In the genomic region with DNA sequence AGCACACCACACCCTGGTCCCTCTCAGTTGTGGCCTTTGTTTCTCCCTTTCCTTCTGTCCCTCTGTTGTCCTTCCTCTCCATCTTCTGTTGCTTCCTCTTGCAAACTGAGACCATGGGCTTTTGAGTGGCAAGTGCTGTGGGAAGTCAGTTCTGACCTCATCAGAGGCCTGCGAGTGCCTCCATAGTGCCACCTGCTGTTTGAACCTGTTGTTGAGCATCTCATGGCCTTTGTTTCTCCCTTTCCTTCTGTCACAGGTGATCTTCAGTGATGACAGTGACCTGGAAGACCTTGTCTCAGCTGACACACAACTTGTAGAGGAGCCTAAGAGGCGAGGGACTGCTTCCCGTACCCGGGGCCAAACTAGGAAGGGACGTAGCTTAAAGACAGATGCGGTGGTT, we compare ENCODE assay signal across 7 mouse cellular contexts. TPM values are rescaled to one million over a fixed set of nuclear protein-coding genes. Genes with fewer than 3 reads are reported as not detected.
DNase-seq lines count a peak whose midpoint lies in the region; ATAC-seq and TF ChIP-seq lines count a peak whose summit lies in the region.

No protein-coding gene starts in this region.

- TF ChIP-seq POLR2A in embryonic fibroblast, embryonic 13.5 days (IDR thresholded peaks at IDR 0.05; ENCODE audit: low read depth, low read length), result no peak

- no peak for TF ChIP-seq EP300 in lung, postnatal 0 days (IDR thresholded peaks at IDR 0.05)

- no peaks in the 10 kb centered on the region for H3K4me1 ChIP-seq in embryonic fibroblast, embryonic 13.5 days (ENCODE audit: control insufficient read depth, insufficient read depth, low read length)
- no peaks in the 10 kb centered on the region for H3K4me1 ChIP-seq in lung, postnatal 0 days (ENCODE audit: insufficient read depth, low read depth, low read length)

- no peaks in the 10 kb centered on the region for H3K27me3 ChIP-seq in lung, postnatal 0 days (replicated peaks; ENCODE audit: insufficient read depth, low read length)

- TF ChIP-seq CTCF in embryonic fibroblast, embryonic 13.5 days (IDR thresholded peaks at IDR 0.05; ENCODE audit: borderline replicate concordance, insufficient read depth, low read length), result peak; percentile 74; the same call in 1 of the 2 replicates
- TF ChIP-seq CTCF in lung, postnatal 0 days (IDR thresholded peaks at IDR 0.05), result peak; percentile 89

- DNase-seq in urinary bladder, postnatal 25 days (ENCODE audit: low spot score), result peak; percentile 57
- DNase-seq in urinary bladder, postnatal 10 days (ENCODE audit: low spot score), result no peak
- peak; percentile 76 for DNase-seq in adrenal gland, postnatal 10 days
- peak; percentile 76 for DNase-seq in kidney, adult 9 months
- DNase-seq in lung, postnatal 0 days (ENCODE audit: low spot score), result peak; percentile 82
- DNase-seq in skeletal muscle tissue, adult 2 months (ENCODE audit: low read depth, low spot score), result peak; percentile 40

- 88% methylated on average over 6 of the region's 6 CpGs for WGBS in lung, postnatal 0 days

- H3K4me3 ChIP-seq in embryonic fibroblast, embryonic 13.5 days (ENCODE audit: insufficient read depth, low read length), result no peak overlapping the region
- H3K4me3 ChIP-seq in lung, postnatal 0 days (ENCODE audit: low read depth, low read length), result no peak overlapping the region

- no peaks in the 10 kb centered on the region for H3K9me3 ChIP-seq in lung, postnatal 0 days (ENCODE audit: low read length)

- H3K36me3 ChIP-seq in lung, postnatal 0 days (ENCODE audit: insufficient read depth, low read length), result no peaks in the 10 kb centered on the region; the same call in 1 of the 2 replicates

- no peak overlapping the region for H3K9ac ChIP-seq in lung, postnatal 0 days (replicated peaks; ENCODE audit: low read depth)

- H3K27ac ChIP-seq in embryonic fibroblast, embryonic 13.5 days (ENCODE audit: insufficient read depth, low read length), result no peak overlapping the region
- no peak overlapping the region for H3K27ac ChIP-seq in lung, postnatal 0 days (ENCODE audit: low read length)

- H3K4me2 ChIP-seq in lung, postnatal 0 days (replicated peaks; ENCODE audit: low read depth, low read length), result no peak overlapping the region

- ATAC-seq in lung, postnatal 0 days, result peak; percentile 49; the same call in 1 of the 2 replicates

RNA-seq across cellular contexts. Expression of gene Pfdn5, which starts 9.7 kb away (rescaled TPM):
- 100 to 1,000 TPM; 342 to 354 TPM for total RNA-seq in adrenal gland, postnatal 10 days (2021)
- 239 and 257 TPM in 2 replicates for polyA plus RNA-seq in embryonic fibroblast, embryonic 13.5 days (2011; ENCODE audit: insufficient read length, low read depth, missing spikeins)
- polyA plus RNA-seq in lung, postnatal 0 days (2015; fragmentation: Nextera tagmentation; extraction: Ambion mirVana), result 457 and 467 TPM in 2 replicates

RNA-seq across cellular contexts. Expression of gene Myg1, which starts 15.2 kb away (rescaled TPM):
- 10 to 100 TPM; 50.0 to 62.5 TPM for total RNA-seq in adrenal gland, postnatal 10 days (2021)
- 35.7 and 42.8 TPM in 2 replicates for polyA plus RNA-seq in embryonic fibroblast, embryonic 13.5 days (2011; ENCODE audit: insufficient read length, low read depth, missing spikeins)
- 46.1 and 48.3 TPM in 2 replicates for polyA plus RNA-seq in lung, postnatal 0 days (2015; fragmentation: Nextera tagmentation; extraction: Ambion mirVana)

RNA-seq across cellular contexts. Expression of gene Espl1, which starts 20.2 kb away (rescaled TPM):
- total RNA-seq in adrenal gland, postnatal 10 days (2021), result 10 to 100 TPM in 1 of 2 experiments, 1 to 10 TPM in 1; 8.8 to 11.9 TPM
- 14.5 and 20.1 TPM in 2 replicates for polyA plus RNA-seq in embryonic fibroblast, embryonic 13.5 days (2011; ENCODE audit: insufficient read length, low read depth, missing spikeins)
- polyA plus RNA-seq in lung, postnatal 0 days (2015; fragmentation: Nextera tagmentation; extraction: Ambion mirVana), result 0.99 and 1.4 TPM in 2 replicates

RNA-seq across cellular contexts. Expression of gene Aaas, which starts 34.3 kb away (rescaled TPM):
- total RNA-seq in adrenal gland, postnatal 10 days (2021), result 10 to 100 TPM; 21.4 to 24.7 TPM
- polyA plus RNA-seq in embryonic fibroblast, embryonic 13.5 days (2011; ENCODE audit: insufficient read length, low read depth, missing spikeins), result 107 and 109 TPM in 2 replicates
- 16.2 and 17.0 TPM in 2 replicates for polyA plus RNA-seq in lung, postnatal 0 days (2015; fragmentation: Nextera tagmentation; extraction: Ambion mirVana)

RNA-seq across cellular contexts. Expression of gene Mfsd5, which starts 37.0 kb away (rescaled TPM):
- 10 to 100 TPM; 29.0 to 29.4 TPM for total RNA-seq in adrenal gland, postnatal 10 days (2021)
- polyA plus RNA-seq in embryonic fibroblast, embryonic 13.5 days (2011; ENCODE audit: insufficient read length, low read depth, missing spikeins), result 47.3 and 55.8 TPM in 2 replicates
- polyA plus RNA-seq in lung, postnatal 0 days (2015; fragmentation: Nextera tagmentation; extraction: Ambion mirVana), result 70.4 and 72.7 TPM in 2 replicates
